Mouse (Mus musculus) thymus, postnatal 10 days (tissue): ENCODE results near the gene Tmem131l.

Source experiments
- DNase-seq, 2 experiments: peaks; one replicate each; pipeline ENCODE4 v3.0.0; 2021; ENCODE audit warnings: low spot score in 2 of 2

The Tmem131l gene

GRCm38 (mm10) chr3:84039646-84040475 lies at the start of gene Tmem131l:
TSS of gene Tmem131l (minus strand) at chr3:84040175.
- peak; percentile 81 to 85 for DNase-seq

- DNase-seq, result no peak
Measured at GRCm38 (mm10) chr3:84086921-84087320, 46.9 kb upstream of the Tmem131l start.

GRCm38 (mm10) chr3:84086337-84086736 lies 46.4 kb upstream of the Tmem131l start:
- no peak for DNase-seq

- no peak for DNase-seq
Measured at GRCm38 (mm10) chr3:84085429-84085828, 45.5 kb upstream of the Tmem131l start.

GRCm38 (mm10) chr3:84081208-84081722 lies 41.3 kb upstream of the Tmem131l start:
- DNase-seq, result no peak

GRCm38 (mm10) chr3:84080074-84080473 lies 40.1 kb upstream of the Tmem131l start:
- DNase-seq, result no peak

GRCm38 (mm10) chr3:84077505-84077904 lies 37.5 kb upstream of the Tmem131l start:
- DNase-seq, result no peak

- DNase-seq, result no peak
Measured at GRCm38 (mm10) chr3:84076543-84077332, 36.8 kb upstream of the Tmem131l start.

GRCm38 (mm10) chr3:84075516-84075915 lies 35.5 kb upstream of the Tmem131l start:
- no peak for DNase-seq

- no peak for DNase-seq
Measured at GRCm38 (mm10) chr3:84074777-84075176, 34.8 kb upstream of the Tmem131l start.

GRCm38 (mm10) chr3:84071641-84072040 lies 31.7 kb upstream of the Tmem131l start:
- DNase-seq, result no peak

GRCm38 (mm10) chr3:84070811-84071210 lies 30.8 kb upstream of the Tmem131l start:
- no peak for DNase-seq

GRCm38 (mm10) chr3:84068831-84069709 lies 29.1 kb upstream of the Tmem131l start:
- DNase-seq, result no peak

- DNase-seq, result peak; percentile 44 to 45
Measured at GRCm38 (mm10) chr3:84065825-84066224, 25.9 kb upstream of the Tmem131l start.

GRCm38 (mm10) chr3:84063369-84063914 lies 23.5 kb upstream of the Tmem131l start:
- DNase-seq, result no peak

- DNase-seq, result no peak
Measured at GRCm38 (mm10) chr3:84061523-84062453, 21.8 kb upstream of the Tmem131l start.

GRCm38 (mm10) chr3:84060946-84061345 lies 21.0 kb upstream of the Tmem131l start:
- DNase-seq, result no peak

- no peak for DNase-seq
Measured at GRCm38 (mm10) chr3:84060128-84060527, 20.2 kb upstream of the Tmem131l start.

- DNase-seq, result no peak
Measured at GRCm38 (mm10) chr3:84059676-84060075, 19.7 kb upstream of the Tmem131l start.

- DNase-seq, result no peak
Measured at GRCm38 (mm10) chr3:84059261-84059660, 19.3 kb upstream of the Tmem131l start.
